Mouse (Mus musculus) CH12.LX (cell line): ENCODE measurements around the gene Fbxl3. TPM values are rescaled to one million over a fixed set of nuclear protein-coding genes. Genes with fewer than 3 reads are reported as not detected.

ENCODE experiments used
- DNase-seq: peaks from one replicate; pipeline ENCODE4 v3.0.0-alpha.2; 2013; ENCODE audit errors: extremely low read depth
- H3K27ac ChIP-seq: 2 replicates; pipeline ENCODE4 v1.5.1; 2012; ENCODE audit warnings: low read depth, mild to moderate bottlenecking, control low read depth, moderate library complexity; ENCODE audit not compliant: insufficient read depth
- H3K27me3 ChIP-seq: replicated peaks from 2 replicates; pipeline ENCODE3; 2012; ENCODE audit warnings: inconsistent platforms
- H3K36me3 ChIP-seq, 2 experiments: replicated peaks in 1 of 2; 2 replicates each; pipeline versions ENCODE3 to v1.6.1; 2012; ENCODE audit warnings: inconsistent platforms in 1 of 2, low read length in 1 of 2, mild to moderate bottlenecking in 1 of 2, mixed read lengths in 1 of 2, moderate library complexity in 1 of 2; ENCODE audit not compliant: control insufficient read depth in 1 of 2, insufficient read depth in 1 of 2
- H3K4me1 ChIP-seq, 2 experiments: 2 replicates each; pipeline ENCODE4 v1.6.1; 2012; ENCODE audit warnings: inconsistent platforms in 1 of 2, moderate library complexity in 1 of 2; ENCODE audit not compliant: insufficient read depth in 2 of 2, control insufficient read depth in 1 of 2
- H3K4me2 ChIP-seq: 2 replicates; pipeline ENCODE4 v1.6.1; 2012; ENCODE audit warnings: low read depth, mild to moderate bottlenecking, control low read depth; ENCODE audit not compliant: poor library complexity, insufficient read depth, severe bottlenecking
- H3K4me3 ChIP-seq, 3 experiments: fragments of 150-350 bp in 1 of 3; sonication (generic) in 1 of 3; replicated peaks in 1 of 3; 2 replicates each; pipeline versions ENCODE3 to v1.5.1; 2011 to 2012; ENCODE audit warnings: low read depth in 2 of 3, low read length in 2 of 3, mild to moderate bottlenecking in 2 of 3, moderate library complexity in 2 of 3, control low read depth in 1 of 3, improper control_type of control experiment in 1 of 3, inconsistent platforms in 1 of 3, mixed read lengths in 1 of 3; ENCODE audit not compliant: poor library complexity in 1 of 3
- H3K79me2 ChIP-seq: replicated peaks from 2 replicates; pipeline ENCODE4 v1.6.1; 2012; ENCODE audit warnings: mild to moderate bottlenecking, moderate library complexity; ENCODE audit not compliant: control insufficient read depth, poor library complexity, insufficient read depth, severe bottlenecking; ENCODE audit errors: extremely low read depth
- H3K9ac ChIP-seq: 2 replicates; pipeline ENCODE4 v1.6.1; 2012; ENCODE audit warnings: low read depth, mild to moderate bottlenecking, control low read depth, moderate library complexity; ENCODE audit not compliant: insufficient read depth
- H3K9me3 ChIP-seq: replicated peaks from 2 replicates; pipeline ENCODE3; 2012; ENCODE audit warnings: low read length, inconsistent platforms, mixed read lengths
- BHLHE40 ChIP-seq: IDR thresholded peaks from 2 replicates; pipeline ENCODE4 v1.6.1; 2011; ENCODE audit warnings: mild to moderate bottlenecking, low read depth, low read length, improper control_type of control experiment
- CHD1 ChIP-seq: IDR thresholded peaks from 2 replicates; pipeline ENCODE4 v1.6.1; 2012; ENCODE audit warnings: low read depth, low read length, improper control_type of control experiment, inconsistent platforms
- CHD2 ChIP-seq: IDR thresholded peaks from 2 replicates; pipeline ENCODE4 v1.6.1; 2011; ENCODE audit warnings: low read length, improper control_type of control experiment
- CTCF ChIP-seq, 2 experiments: IDR thresholded peaks in 1 of 2; conservative IDR thresholded peaks in 1 of 2; 2 replicates each; pipeline ENCODE4 v1.5.1; 2011 to 2012; ENCODE audit warnings: low read depth in 2 of 2, low read length in 2 of 2, improper control_type of control experiment in 1 of 2, inconsistent platforms in 1 of 2, mild to moderate bottlenecking in 1 of 2, moderate library complexity in 1 of 2
- E2F4 ChIP-seq: IDR thresholded peaks from 2 replicates; pipeline ENCODE4 v1.6.1; 2011; ENCODE audit warnings: low read depth, low read length, improper control_type of control experiment; ENCODE audit not compliant: insufficient replicate concordance
- ELF1 ChIP-seq: IDR thresholded peaks from 2 replicates; pipeline ENCODE4 v1.6.1; 2014; ENCODE audit warnings: low read depth, mild to moderate bottlenecking, inconsistent platforms, low read length, improper control_type of control experiment
- EP300 ChIP-seq: IDR thresholded peaks from 2 replicates; pipeline ENCODE4 v1.6.1; 2011; ENCODE audit warnings: low read length, improper control_type of control experiment
- ETS1 ChIP-seq: conservative IDR thresholded peaks from 2 replicates; pipeline ENCODE4 v1.6.1; 2012; ENCODE audit warnings: low read depth, mild to moderate bottlenecking, inconsistent platforms, low read length, improper control_type of control experiment, moderate library complexity
- GABPA ChIP-seq: IDR thresholded peaks from 2 replicates; pipeline ENCODE4 v1.6.1; 2012; ENCODE audit warnings: low read depth, low read length, improper control_type of control experiment, inconsistent platforms; ENCODE audit not compliant: insufficient replicate concordance
- HCFC1 ChIP-seq: IDR thresholded peaks from 2 replicates; pipeline ENCODE4 v1.6.1; 2012; ENCODE audit warnings: low read depth, mild to moderate bottlenecking, inconsistent platforms, low read length, improper control_type of control experiment
- IRF4 ChIP-seq: IDR thresholded peaks from 2 replicates; pipeline ENCODE4 v1.6.1; 2014; ENCODE audit warnings: low read depth, mild to moderate bottlenecking, inconsistent platforms, low read length, improper control_type of control experiment
- JUN ChIP-seq: IDR thresholded peaks from 2 replicates; pipeline ENCODE4 v1.6.1; 2011; ENCODE audit warnings: low read depth, mild to moderate bottlenecking, low read length, improper control_type of control experiment, moderate library complexity; ENCODE audit not compliant: insufficient read depth
- JUND ChIP-seq: conservative IDR thresholded peaks from 2 replicates; pipeline ENCODE4 v1.6.1; 2011; ENCODE audit warnings: low read depth, low read length, improper control_type of control experiment
- KAT2A ChIP-seq: IDR thresholded peaks from 2 replicates; pipeline ENCODE4 v1.6.1; 2012; ENCODE audit warnings: low read length, improper control_type of control experiment, inconsistent platforms; ENCODE audit not compliant: insufficient replicate concordance
- MAFK ChIP-seq: IDR thresholded peaks from 2 replicates; pipeline ENCODE4 v1.6.1; 2011; ENCODE audit warnings: low read length, improper control_type of control experiment; ENCODE audit not compliant: insufficient replicate concordance
- MAX ChIP-seq: IDR thresholded peaks from 2 replicates; pipeline ENCODE4 v1.6.1; 2011; ENCODE audit warnings: low read length, improper control_type of control experiment
- MAZ ChIP-seq: IDR thresholded peaks from 2 replicates; pipeline ENCODE4 v1.6.1; 2012; ENCODE audit warnings: low read depth, mild to moderate bottlenecking, inconsistent platforms, low read length, improper control_type of control experiment, moderate library complexity
- MEF2A ChIP-seq: IDR thresholded peaks from 2 replicates; pipeline ENCODE4 v1.6.1; 2014; ENCODE audit warnings: low read depth, mild to moderate bottlenecking, inconsistent platforms, low read length, improper control_type of control experiment, borderline replicate concordance
- MXI1 ChIP-seq: IDR thresholded peaks from 2 replicates; pipeline ENCODE4 v1.6.1; 2011; ENCODE audit warnings: mild to moderate bottlenecking, low read depth, low read length, improper control_type of control experiment
- MYC ChIP-seq: IDR thresholded peaks from 2 replicates; pipeline ENCODE4 v1.6.1; 2011; ENCODE audit warnings: low read depth, mild to moderate bottlenecking, improper control_type of control experiment, low read length
- NELFE ChIP-seq: IDR thresholded peaks from 2 replicates; pipeline ENCODE4 v1.6.1; 2011; ENCODE audit warnings: low read depth, low read length, improper control_type of control experiment
- NRF1 ChIP-seq: IDR thresholded peaks from 2 replicates; pipeline ENCODE4 v1.6.1; 2014; ENCODE audit warnings: low read depth, mild to moderate bottlenecking, inconsistent platforms, low read length, improper control_type of control experiment, moderate library complexity
- PAX5 ChIP-seq: IDR thresholded peaks from 2 replicates; pipeline ENCODE4 v1.6.1; 2012; ENCODE audit warnings: low read length, inconsistent platforms, mixed read lengths
- POLR2A ChIP-seq: IDR thresholded peaks from 2 replicates; pipeline ENCODE4 v1.6.1; 2011; ENCODE audit warnings: low read depth, mild to moderate bottlenecking, improper control_type of control experiment, low read length
- POLR2AphosphoS2 ChIP-seq: IDR thresholded peaks from 2 replicates; pipeline ENCODE4 v1.6.1; 2011; ENCODE audit warnings: low read depth, low read length, improper control_type of control experiment
- RAD21 ChIP-seq: IDR thresholded peaks from 2 replicates; pipeline ENCODE4 v1.6.1; 2011; ENCODE audit warnings: low read depth, mild to moderate bottlenecking, low read length, improper control_type of control experiment, moderate library complexity
- RCOR1 ChIP-seq: conservative IDR thresholded peaks from 2 replicates; pipeline ENCODE4 v1.6.1; 2012; ENCODE audit warnings: low read depth, mild to moderate bottlenecking, inconsistent platforms, low read length, improper control_type of control experiment
- SIN3A ChIP-seq: IDR thresholded peaks from 2 replicates; pipeline ENCODE4 v1.6.1; 2012; ENCODE audit warnings: low read length, improper control_type of control experiment, inconsistent platforms
- SMC3 ChIP-seq: IDR thresholded peaks from 2 replicates; pipeline ENCODE4 v1.6.1; 2011; ENCODE audit warnings: low read depth, low read length, improper control_type of control experiment
- TBP ChIP-seq: conservative IDR thresholded peaks from 2 replicates; pipeline ENCODE4 v1.6.1; 2011; ENCODE audit warnings: low read depth, low read length, improper control_type of control experiment
- TCF12 ChIP-seq: IDR thresholded peaks from 2 replicates; pipeline ENCODE4 v1.6.1; 2014; ENCODE audit warnings: low read depth, mild to moderate bottlenecking, inconsistent platforms, low read length, improper control_type of control experiment
- UBTF ChIP-seq: IDR thresholded peaks from 2 replicates; pipeline ENCODE4 v1.6.1; 2012; ENCODE audit warnings: low read depth, mild to moderate bottlenecking, inconsistent platforms, low read length, improper control_type of control experiment, moderate library complexity
- USF1 ChIP-seq: IDR thresholded peaks from 2 replicates; pipeline ENCODE4 v1.6.1; 2014; ENCODE audit warnings: low read depth, mild to moderate bottlenecking, inconsistent platforms, low read length, improper control_type of control experiment
- USF2 ChIP-seq: conservative IDR thresholded peaks from 2 replicates; pipeline ENCODE4 v1.6.1; 2011; ENCODE audit warnings: low read depth, low read length, improper control_type of control experiment
- ZC3H11A ChIP-seq: IDR thresholded peaks from 2 replicates; pipeline ENCODE4 v1.6.1; 2012; ENCODE audit warnings: low read depth, mild to moderate bottlenecking, inconsistent platforms, low read length, improper control_type of control experiment
- ZKSCAN1 ChIP-seq: IDR thresholded peaks from 2 replicates; pipeline ENCODE4 v1.6.1; 2012; ENCODE audit warnings: low read depth, inconsistent platforms, low read length, improper control_type of control experiment, borderline replicate concordance
- ZMIZ1 ChIP-seq: IDR thresholded peaks from 2 replicates; pipeline ENCODE4 v1.6.1; 2012; ENCODE audit warnings: low read depth, mild to moderate bottlenecking, inconsistent platforms, low read length, improper control_type of control experiment
- ZNF384 ChIP-seq: IDR thresholded peaks from 2 replicates; pipeline ENCODE4 v1.6.1; 2012; ENCODE audit warnings: low read depth, low read length, improper control_type of control experiment, inconsistent platforms
- dilution Hi-C: fragments of 300-500 bp; cut with MboI; formaldehyde crosslinking; loops from 2 replicates; pipeline ENCODE4 v1.14.3; 2020; ENCODE audit warnings: low sequenced_read_pairs; ENCODE audit not compliant: extremely low pct_unique_long_range_greater_than_20kb, extremely low pct_ligation_motif_present
- in situ Hi-C: fragments of 300-500 bp; cut with MboI; formaldehyde crosslinking; loops from 3 replicates; pipeline ENCODE4 v1.14.3; 2019; ENCODE audit warnings: low sequenced_read_pairs, low pct_ligation_motif_present, low pct_unique_long_range_greater_than_20kb, mixed read lengths
- polyA plus RNA-seq: library from polyadenylated mRNA; unstranded; fragments of >175 nt; gene quantifications from 2 replicates; pipeline ENCODE4 v1.2.1, GENCODE M21; 2012; ENCODE audit warnings: low read depth; ENCODE audit not compliant: insufficient read length
- total RNA-seq, 2 experiments: library from RNA; depleted of rRNA; stranded (reverse); fragments of 300-350 nt in 1 of 2; fragments of >200 nt in 1 of 2; gene quantifications; 2 replicates each; pipeline ENCODE4 v1.2.3; 2012 to 2014

The Fbxl3 gene
- total and polyA plus RNA-seq, 3 experiments: 22.6 to 43.3 (median 37.5) TPM

DNA sequence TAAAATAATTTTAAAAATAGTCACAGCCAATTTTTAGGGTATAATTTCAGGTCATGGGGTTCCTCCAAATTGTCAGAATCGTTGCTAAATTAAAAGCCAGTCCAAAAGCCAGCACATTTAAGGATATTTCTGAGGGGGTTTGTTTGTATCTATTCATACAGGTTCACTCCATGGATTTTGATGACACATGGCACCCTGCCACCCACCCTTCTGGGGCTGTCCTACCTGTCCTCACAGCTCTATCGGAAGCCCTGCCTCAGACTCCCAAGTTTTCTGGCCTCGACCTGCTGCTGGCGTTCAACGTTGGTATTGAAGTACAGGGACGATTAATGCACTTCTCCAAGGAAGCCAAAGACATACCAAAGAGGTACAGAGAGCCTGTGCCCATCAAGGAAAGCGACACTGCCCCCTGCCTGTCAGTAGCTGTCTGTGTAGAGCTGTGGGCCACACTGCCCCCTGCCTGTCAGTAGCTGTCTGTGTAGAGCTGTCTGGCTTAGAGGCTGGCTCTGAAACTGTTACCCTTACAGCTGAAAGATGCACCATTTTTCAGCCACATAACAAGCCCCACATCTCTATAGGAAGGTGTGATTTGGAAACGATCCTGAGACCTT is 48.1 kb downstream of the Fbxl3 start:
- no peak for TF ChIP-seq USF2
- TF ChIP-seq CHD1: 0 out of 2 replicates have a peak, but pooled peaks have one; percentile 57
- peak; percentile 80 for TF ChIP-seq MEF2A
- TF ChIP-seq RCOR1: peak; percentile 80; the same call in 1 of the 2 replicates
- no peak for TF ChIP-seq USF1
- peak; percentile 78; the same call in 1 of the 2 replicates for TF ChIP-seq MAZ
- no peak for TF ChIP-seq KAT2A
- peak; percentile 51; the same call in 1 of the 2 replicates for TF ChIP-seq MAFK
- peak; percentile 26; the same call in 1 of the 2 replicates for TF ChIP-seq ZMIZ1
- peak; percentile 80 for TF ChIP-seq MAX
- peak; percentile 90 for TF ChIP-seq SIN3A
- peak; percentile 68 for TF ChIP-seq MXI1
- TF ChIP-seq EP300: no peak
- peak; percentile 77 for TF ChIP-seq TCF12
- TF ChIP-seq SMC3: peak; percentile 100
- TF ChIP-seq BHLHE40: peak; percentile 33; the same call in 1 of the 2 replicates
- peak; percentile 98 for TF ChIP-seq NELFE
- peak; percentile 54; the same call in 1 of the 2 replicates for TF ChIP-seq JUND
- peak; percentile 20; the same call in 1 of the 2 replicates for TF ChIP-seq JUN
- TF ChIP-seq POLR2A: no peak
- peak; percentile 59 for TF ChIP-seq ELF1
- peak; percentile 100 for TF ChIP-seq ZC3H11A
- peak; percentile 38; the same call in 1 of the 2 replicates for TF ChIP-seq ETS1
- TF ChIP-seq PAX5: no peak
- peak; percentile 42; the same call in 1 of the 2 replicates for TF ChIP-seq NRF1
- TF ChIP-seq MYC: peak; percentile 57
- 0 out of 2 replicates have a peak, but pooled peaks have one; percentile 38 for TF ChIP-seq CHD2
- TF ChIP-seq POLR2AphosphoS2: no peak
- no peak for TF ChIP-seq ZKSCAN1
- peak; percentile 43; the same call in 1 of the 2 replicates for TF ChIP-seq ZNF384
- no peak for TF ChIP-seq UBTF
- no peak for TF ChIP-seq E2F4
- TF ChIP-seq GABPA: no peak
- TF ChIP-seq TBP: no peak
- peak; percentile 48 for TF ChIP-seq HCFC1
- TF ChIP-seq IRF4: peak; percentile 74
- TF ChIP-seq RAD21: peak; percentile 99
- TF ChIP-seq CTCF (conservative IDR thresholded peaks at IDR 0.05 in 1 of 2, IDR thresholded peaks at IDR 0.05 in 1 of 2; ENCODE audit: low read depth in 2 of 2, low read length in 2 of 2): peak; percentile 89 to 100
- H3K36me3 ChIP-seq: no peaks in the 10 kb centered on the region
- peak; percentile 93 for DNase-seq
- H3K27ac ChIP-seq: no peak overlapping the region
- in situ Hi-C loops (loop anchor here (5.0 to 25.0 kb wide), 2 partner anchors 39 to 636 kb away; no protein-coding TSS in a partner anchor), dilution Hi-C loops (no loop called here)
- H3K9me3 ChIP-seq: no peaks in the 10 kb centered on the region
- no peaks in the 10 kb centered on the region for H3K79me2 ChIP-seq
- H3K4me2 ChIP-seq: peak overlapping the region; percentile 40
- peaks cover 16 to 28% of the 10 kb centered on the region in 2 experiments for H3K4me1 ChIP-seq
- no peak overlapping the region for H3K4me3 ChIP-seq
- H3K9ac ChIP-seq: no peak overlapping the region
- H3K27me3 ChIP-seq: no peaks in the 10 kb centered on the region
